Mouse (Mus musculus): ENCODE data around the gene Hao2.

Gene Hao2

GRCm38 (mm10) chr3:98856892-98857291 lies 36.1 kb downstream of the Hao2 start:
- ATAC-seq (ENCODE audit: low TSS enrichment) = no peak

DNA sequence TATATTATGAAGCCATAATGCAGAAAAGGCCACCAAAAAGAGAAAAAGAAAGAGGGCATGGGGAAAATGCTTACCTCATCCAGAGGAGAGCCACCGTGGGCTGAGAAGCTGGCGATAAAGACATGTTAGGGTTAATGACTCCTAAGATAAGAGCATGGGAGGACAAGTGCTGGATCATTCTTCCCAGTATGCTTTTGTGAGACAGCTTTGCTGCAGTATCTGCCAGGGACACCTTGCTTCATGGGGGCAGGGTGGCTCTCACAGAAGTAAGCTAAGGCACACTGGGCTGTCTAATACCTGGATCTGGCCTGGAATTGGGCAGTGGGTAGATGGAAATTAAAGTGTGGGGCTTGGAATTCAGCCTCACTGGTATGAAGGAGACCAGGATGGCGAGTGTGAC lies 37.9 kb downstream of the Hao2 start:
- no peak for ATAC-seq (ENCODE audit: low TSS enrichment)

GRCm38 (mm10) chr3:98853685-98854084 lies 39.4 kb downstream of the Hao2 start:
- no peak for ATAC-seq (ENCODE audit: low TSS enrichment)

DNA sequence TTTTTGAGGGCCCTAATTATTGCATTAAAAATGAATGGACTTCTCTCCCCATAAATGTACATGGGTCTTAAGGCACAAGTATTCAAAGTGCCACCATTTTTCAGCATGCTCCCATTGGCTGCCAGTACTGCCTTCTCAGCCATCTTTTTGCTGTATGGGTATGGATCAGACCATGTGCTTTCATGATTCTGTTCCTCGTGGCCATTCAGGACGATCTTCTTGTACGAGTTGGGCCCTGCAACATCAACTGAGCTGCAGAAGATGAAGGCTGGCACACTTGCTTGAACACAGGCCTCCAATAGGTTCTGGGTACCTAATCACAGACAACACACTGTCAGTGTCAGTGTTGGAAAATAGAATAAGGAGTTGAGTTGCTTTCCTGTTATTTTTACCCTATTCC lies 40.0 kb downstream of the Hao2 start:
- ATAC-seq (ENCODE audit: low TSS enrichment) = no peak

DNA sequence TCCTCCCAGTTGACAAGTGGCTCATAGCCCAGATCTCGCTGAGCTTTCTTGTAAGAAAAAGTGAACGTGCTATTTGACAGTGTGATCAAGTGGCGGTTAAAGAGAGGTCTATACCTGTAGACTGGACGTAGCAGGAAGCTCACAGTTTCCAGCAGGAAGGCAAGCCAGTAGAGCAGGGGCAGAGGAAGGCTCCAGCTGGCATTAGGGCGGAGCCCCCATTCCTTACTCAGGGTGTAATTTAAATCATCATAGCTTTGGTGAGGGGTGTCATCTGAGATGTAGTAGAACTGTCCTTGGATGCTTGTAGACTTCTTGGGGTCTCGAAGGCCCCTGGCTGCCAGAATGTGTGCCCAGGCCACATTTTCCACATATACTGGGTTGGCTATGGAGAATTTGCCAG lies 40.4 kb downstream of the Hao2 start:
- ATAC-seq (ENCODE audit: low TSS enrichment) = no peak

- ATAC-seq (ENCODE audit: low TSS enrichment) = no peak
Measured at GRCm38 (mm10) chr3:98851853-98852252, 41.2 kb downstream of the Hao2 start.

- ATAC-seq (ENCODE audit: low TSS enrichment) = no peak
Measured at GRCm38 (mm10) chr3:98850262-98850661, 42.8 kb downstream of the Hao2 start.

DNA sequence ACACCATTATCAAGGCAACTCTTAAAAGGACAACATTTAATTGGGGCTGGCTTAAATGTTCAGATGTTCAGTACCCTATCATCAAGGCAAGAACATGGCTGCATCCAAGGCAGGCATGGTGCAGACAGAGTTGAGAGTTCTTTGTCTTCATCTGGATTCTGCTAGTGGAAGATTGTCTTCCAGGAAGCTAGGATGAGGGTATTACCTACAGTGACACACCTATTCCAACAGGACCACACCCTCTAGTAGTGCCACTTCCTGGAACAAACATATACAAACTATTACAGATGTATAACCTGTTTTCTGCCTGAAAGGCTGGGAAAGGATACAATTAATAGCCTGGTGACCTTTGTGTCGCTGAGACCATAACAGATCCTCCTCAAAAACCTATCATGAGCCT lies 44.1 kb downstream of the Hao2 start:
- no peak for ATAC-seq (ENCODE audit: low TSS enrichment)

Measured in frontal cortex, adult (tissue).